Comparison of ENCODE assay signal across 17 mouse cellular contexts in the genomic region with DNA sequence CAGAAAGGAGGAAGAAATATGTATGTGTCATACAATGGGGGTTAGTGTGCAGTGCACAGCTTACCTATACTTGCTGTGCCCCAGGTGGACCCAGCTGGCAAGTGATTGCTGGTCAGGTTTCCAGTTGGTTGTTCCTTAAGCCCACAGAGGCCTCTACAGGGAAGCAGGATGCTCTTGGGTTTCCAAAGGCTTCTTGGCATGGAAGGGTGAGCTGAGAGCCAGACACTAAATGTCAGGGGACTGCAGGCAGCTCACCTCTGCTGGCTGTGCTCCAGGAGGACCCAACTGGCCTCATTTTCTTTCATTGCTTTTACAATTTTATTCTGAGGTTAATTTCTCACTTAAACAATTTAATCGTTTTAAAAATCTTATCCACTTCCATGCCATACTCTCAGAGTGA.
DNase-seq lines count a peak whose midpoint lies in the region; ATAC-seq and TF ChIP-seq lines count a peak whose summit lies in the region.
"Had no signal": no experiment of that assay in that cellular context is flagged by ENCODE, and none has a peak within 500 bp of the region (broad histone marks: within the 10 kb centered on the region; RNA-seq: fewer than 3 reads in every experiment).

No protein-coding gene starts in this region.

- no peaks in the 10 kb centered on the region for H3K9me3 ChIP-seq in hindbrain, postnatal 0 days (ENCODE audit: low read length)
- no peaks in the 10 kb centered on the region for H3K9me3 ChIP-seq in hindbrain, embryonic 14.5 days (ENCODE audit: control insufficient read depth, low read length)
- no peaks in the 10 kb centered on the region for H3K9me3 ChIP-seq in intestine, postnatal 0 days (ENCODE audit: control insufficient read depth)
- H3K9me3 ChIP-seq: embryonic facial prominence, embryonic 15.5 days; forebrain, embryonic 15.5 days; heart, embryonic 12.5 days had no signal

- no peak overlapping the region for H3K9ac ChIP-seq in hindbrain, postnatal 0 days (replicated peaks; ENCODE audit: low read length)
- H3K9ac ChIP-seq in hindbrain, embryonic 14.5 days = no peak overlapping the region
- H3K9ac ChIP-seq in intestine, postnatal 0 days (ENCODE audit: low read depth, low read length) = no peak overlapping the region
- H3K9ac ChIP-seq: embryonic facial prominence, embryonic 15.5 days; forebrain, embryonic 15.5 days; heart, embryonic 12.5 days had no signal

- DNase-seq in hindbrain, postnatal 0 days (ENCODE audit: low spot score) = peak; percentile 5
- DNase-seq in hindbrain, embryonic 14.5 days (ENCODE audit: low spot score) = no peak
- DNase-seq in cerebellum, adult 11-12 months = peak; percentile 90
- DNase-seq in cerebellum, adult 9-10 months = peak; percentile 86
- peak; percentile 88 to 93 for DNase-seq in cerebellum, postnatal 25 days
- no peak for DNase-seq in embryo, embryonic 11 days
- DNase-seq in kidney, postnatal 4 days = no peak
- DNase-seq: adrenal gland, postnatal 10 days; gastrocnemius, postnatal 10 days; heart, adult 2 months; kidney, adult 18-20 months had no signal

- no peaks in the 10 kb centered on the region for H3K36me3 ChIP-seq in hindbrain, postnatal 0 days (ENCODE audit: insufficient read depth, low read length)
- H3K36me3 ChIP-seq in hindbrain, embryonic 14.5 days (replicated peaks; ENCODE audit: control insufficient read depth, insufficient read depth) = no peaks in the 10 kb centered on the region
- no peaks in the 10 kb centered on the region for H3K36me3 ChIP-seq in intestine, postnatal 0 days (ENCODE audit: control insufficient read depth, insufficient read depth)
- H3K36me3 ChIP-seq: embryonic facial prominence, embryonic 15.5 days; forebrain, embryonic 15.5 days; heart, embryonic 12.5 days had no signal

- no peak overlapping the region for H3K27ac ChIP-seq in hindbrain, postnatal 0 days
- no peak overlapping the region for H3K27ac ChIP-seq in hindbrain, embryonic 14.5 days
- no peak overlapping the region for H3K27ac ChIP-seq in intestine, postnatal 0 days (ENCODE audit: low read depth, low read length)
- H3K27ac ChIP-seq: embryonic facial prominence, embryonic 15.5 days; forebrain, embryonic 15.5 days; heart, adult 2 months had no signal

- H3K27me3 ChIP-seq in hindbrain, postnatal 0 days (ENCODE audit: insufficient read depth, low read length) = no peaks in the 10 kb centered on the region
- no peaks in the 10 kb centered on the region for H3K27me3 ChIP-seq in hindbrain, embryonic 14.5 days (ENCODE audit: control insufficient read depth, insufficient read depth, low read length)
- H3K27me3 ChIP-seq in intestine, postnatal 0 days (replicated peaks; ENCODE audit: control insufficient read depth, insufficient read depth, low read length) = no peaks in the 10 kb centered on the region
- H3K27me3 ChIP-seq: embryonic facial prominence, embryonic 15.5 days; forebrain, embryonic 15.5 days; heart, embryonic 12.5 days had no signal

- no peak overlapping the region for H3K4me3 ChIP-seq in hindbrain, postnatal 0 days (ENCODE audit: low read length)
- H3K4me3 ChIP-seq in hindbrain, embryonic 14.5 days (replicated peaks; ENCODE audit: low read length) = no peak overlapping the region
- no peak overlapping the region for H3K4me3 ChIP-seq in intestine, postnatal 0 days (ENCODE audit: low read depth, low read length)
- H3K4me3 ChIP-seq: embryonic facial prominence, embryonic 15.5 days; erythroblast, embryonic 14.5 days; forebrain, embryonic 15.5 days; heart, adult 2 months; heart, embryonic 12.5 days had no signal

- no peak for TF ChIP-seq CTCF in hindbrain, postnatal 0 days (IDR thresholded peaks at IDR 0.05; ENCODE audit: low read depth)
- no peak for TF ChIP-seq CTCF in intestine, postnatal 0 days (IDR thresholded peaks at IDR 0.05; ENCODE audit: low read depth)

- no peak overlapping the region for H3K4me2 ChIP-seq in hindbrain, postnatal 0 days (ENCODE audit: low read depth, low read length)
- H3K4me2 ChIP-seq in hindbrain, embryonic 14.5 days (replicated peaks) = no peak overlapping the region
- no peak overlapping the region for H3K4me2 ChIP-seq in intestine, postnatal 0 days (replicated peaks; ENCODE audit: low read depth)
- H3K4me2 ChIP-seq: embryonic facial prominence, embryonic 15.5 days; forebrain, embryonic 15.5 days; heart, embryonic 12.5 days had no signal

- ATAC-seq in hindbrain, postnatal 0 days = no peak
- no peak for ATAC-seq in hindbrain, embryonic 14.5 days (ENCODE audit: low FRiP score)
- ATAC-seq in intestine, postnatal 0 days = no peak
- ATAC-seq: forebrain, embryonic 15.5 days; hindbrain, embryonic 16.5 days had no signal

- H3K4me1 ChIP-seq in hindbrain, postnatal 0 days (ENCODE audit: insufficient read depth, low read length) = no peaks in the 10 kb centered on the region
- H3K4me1 ChIP-seq in hindbrain, embryonic 14.5 days (replicated peaks; ENCODE audit: control insufficient read depth, insufficient read depth, low read length) = no peaks in the 10 kb centered on the region
- no peaks in the 10 kb centered on the region for H3K4me1 ChIP-seq in intestine, postnatal 0 days (replicated peaks; ENCODE audit: control insufficient read depth, insufficient read depth, low read length)
- H3K4me1 ChIP-seq: embryonic facial prominence, embryonic 15.5 days; forebrain, embryonic 15.5 days; heart, embryonic 12.5 days had no signal

- 86% methylated on average over 1 of the region's 1 CpGs for WGBS in hindbrain, postnatal 0 days
- 84% methylated on average over 1 of the region's 1 CpGs for WGBS in hindbrain, embryonic 14.5 days
- WGBS in intestine, postnatal 0 days = 74% methylated on average over 1 of the region's 1 CpGs

Comparison
In these comparisons a context has a peak if more than half of its experiments do, and no peak if none do; other contexts are left out.
1. DNase-seq: peak in hindbrain, postnatal 0 days (single experiment), cerebellum, adult 11-12 months (single experiment), cerebellum, adult 9-10 months (single experiment) and cerebellum, postnatal 25 days (2 of 2); none in hindbrain, embryonic 14.5 days (single experiment), embryo, embryonic 11 days (single experiment) and kidney, postnatal 4 days (0 of 2).